11 mouse cellular contexts compared by ENCODE assay signal in the genomic region with DNA sequence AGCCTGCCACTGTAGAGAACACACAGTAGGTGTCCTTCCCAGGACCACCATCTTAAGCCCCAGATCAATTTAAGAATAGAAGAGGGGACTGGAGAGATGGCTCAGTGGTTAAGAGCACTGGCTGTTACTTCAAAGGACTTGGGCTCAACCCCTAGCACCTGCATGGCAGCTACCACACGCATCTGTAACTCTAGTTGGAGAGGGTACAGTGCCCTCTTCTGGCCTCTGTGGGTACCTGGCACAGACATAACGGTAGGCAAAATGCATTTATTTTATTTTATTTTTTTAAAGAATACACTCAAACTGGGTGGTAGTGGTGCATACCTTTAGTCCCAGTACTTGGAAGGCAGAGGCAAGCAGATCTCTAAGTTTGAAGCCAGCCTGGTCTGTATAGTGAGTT.
DNase-seq lines count a peak whose midpoint lies in the region; ATAC-seq and TF ChIP-seq lines count a peak whose summit lies in the region.
"Had no signal": no experiment of that assay in that cellular context is flagged by ENCODE, and none has a peak within 500 bp of the region (broad histone marks: within the 10 kb centered on the region; RNA-seq: fewer than 3 reads in every experiment).

No protein-coding gene starts in this region.

- peak; percentile 78 for ATAC-seq in megakaryocyte-erythroid progenitor cell, adult 5-6 weeks (replicated peaks; ENCODE audit: low FRiP score, low TSS enrichment, poor library complexity, severe bottlenecking)

- H3K4me3 ChIP-seq in left cerebral cortex, adult 2 months: no peak overlapping the region
- no peak overlapping the region for H3K4me3 ChIP-seq in E14TG2a.4 (replicated peaks; ENCODE audit: low read length)
- H3K4me3 ChIP-seq in forebrain, embryonic 10.5 days: no peak overlapping the region
- H3K4me3 ChIP-seq: embryonic facial prominence, embryonic 12.5 days; limb, embryonic 13.5 days; neural tube, embryonic 12.5 days had no signal

- no peaks in the 10 kb centered on the region for H3K36me3 ChIP-seq in E14TG2a.4 (ENCODE audit: insufficient read depth, low read length)
- no peaks in the 10 kb centered on the region for H3K36me3 ChIP-seq in forebrain, embryonic 10.5 days (replicated peaks)
- H3K36me3 ChIP-seq: embryonic facial prominence, embryonic 12.5 days; limb, embryonic 13.5 days; neural tube, embryonic 12.5 days had no signal

- H3K27ac ChIP-seq in left cerebral cortex, adult 2 months: no peak overlapping the region
- no peak overlapping the region for H3K27ac ChIP-seq in forebrain, embryonic 10.5 days
- H3K27ac ChIP-seq: embryonic facial prominence, embryonic 12.5 days; limb, embryonic 13.5 days; neural tube, embryonic 12.5 days had no signal

- TF ChIP-seq CTCF in left cerebral cortex, adult 2 months (IDR thresholded peaks at IDR 0.05): peak; percentile 60
- TF ChIP-seq CTCF in E14TG2a.4 (conservative IDR thresholded peaks at IDR 0.05; ENCODE audit: low read length): peak; percentile 57

- 32% methylated on average over 2 of the region's 2 CpGs for whole genome bisulfite sequencing in forebrain, embryonic 10.5 days

- intact Hi-C loops in left cerebral cortex, adult 2 months (cut with DNase I): loop anchor here (1.0 kb wide), 1 partner anchor 245 kb away; no protein-coding TSS in a partner anchor
- intact Hi-C loops in left cerebral cortex, postnatal 14 days (cut with DNase I): no loop called here

- no peak for DNase-seq in left cerebral cortex, adult 2 months (ENCODE audit: extremely low spot score in 1 of 2, low spot score in 2 of 2)
- no peak for DNase-seq in left cerebral cortex, postnatal 14 days (ENCODE audit: low spot score in 2 of 2)
- peak; percentile 56 for DNase-seq in WW6 (ENCODE audit: low read depth, low spot score)
- no peak for DNase-seq in ovary, postnatal 10 days (ENCODE audit: low spot score)
- DNase-seq in forebrain, embryonic 10.5 days (ENCODE audit: extremely low spot score, low spot score): no peak
- DNase-seq: heart, postnatal 4 days had no signal

- H3K27me3 ChIP-seq in E14TG2a.4 (ENCODE audit: insufficient read depth, low read length): peaks cover 9% of the 10 kb centered on the region
- H3K27me3 ChIP-seq in forebrain, embryonic 10.5 days (ENCODE audit: poor library complexity, severe bottlenecking): peaks cover 73% of the 10 kb centered on the region
- H3K27me3 ChIP-seq: embryonic facial prominence, embryonic 12.5 days; limb, embryonic 13.5 days had no signal

- no peaks in the 10 kb centered on the region for H3K9me3 ChIP-seq in E14TG2a.4 (ENCODE audit: low read length)
- H3K9me3 ChIP-seq in forebrain, embryonic 10.5 days: no peaks in the 10 kb centered on the region
- H3K9me3 ChIP-seq: embryonic facial prominence, embryonic 12.5 days; limb, embryonic 13.5 days; neural tube, embryonic 12.5 days had no signal

- H3K4me1 ChIP-seq in E14TG2a.4 (replicated peaks; ENCODE audit: low read depth, low read length): peaks cover 18% of the 10 kb centered on the region
- peaks cover 21% of the 10 kb centered on the region for H3K4me1 ChIP-seq in forebrain, embryonic 10.5 days
- H3K4me1 ChIP-seq: neural tube, embryonic 12.5 days had no signal
